17 mouse cellular contexts compared by ENCODE assay signal in the genomic region with DNA sequence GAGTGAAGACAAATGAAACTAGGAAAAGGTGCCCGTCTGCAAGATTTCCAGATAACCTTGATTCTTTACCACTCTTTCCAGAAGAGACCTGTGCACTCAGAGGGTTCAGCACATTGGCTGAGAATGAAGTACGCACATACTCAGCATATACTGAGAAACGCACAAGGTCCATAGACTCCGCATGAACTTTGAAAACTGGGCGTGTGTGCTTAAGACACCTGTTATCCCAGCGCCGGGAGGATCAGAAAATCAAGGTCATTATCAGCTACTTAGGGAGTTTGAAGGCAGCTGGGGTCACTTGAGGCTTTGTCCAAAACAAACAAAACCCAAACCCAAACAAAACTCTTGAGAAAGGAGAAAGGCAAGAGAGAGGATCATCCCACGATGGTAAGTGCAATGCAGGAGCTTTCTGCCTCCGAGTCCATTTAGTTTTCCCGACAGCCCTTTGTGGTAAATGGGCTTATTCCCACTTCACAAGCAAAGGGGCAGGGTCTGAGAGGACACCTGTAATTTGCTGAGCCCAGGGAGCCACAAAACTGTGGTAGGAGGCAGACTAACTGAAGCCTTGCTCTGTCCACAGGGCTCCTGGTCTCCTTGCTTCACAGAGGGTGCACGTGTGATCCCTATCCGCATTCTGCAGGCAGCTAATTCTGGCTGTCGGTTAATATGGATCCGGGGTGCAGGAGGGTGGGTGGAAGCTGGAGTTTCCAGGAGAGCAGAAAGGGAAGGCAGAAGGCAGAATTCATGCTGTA.
DNase-seq lines count a peak whose midpoint lies in the region; ATAC-seq and TF ChIP-seq lines count a peak whose summit lies in the region.
"Had no signal": no experiment of that assay in that cellular context is flagged by ENCODE, and none has a peak within 500 bp of the region (broad histone marks: within the 10 kb centered on the region; RNA-seq: fewer than 3 reads in every experiment).

No protein-coding gene starts in this region.

- 64% methylated on average over 14 of the region's 14 CpGs for WGBS in heart, embryonic 13.5 days
- 68% methylated on average over 14 of the region's 14 CpGs for WGBS in heart, embryonic 11.5 days (ENCODE audit: insufficient replicate concordance)
- 59% methylated on average over 14 of the region's 14 CpGs for WGBS in kidney, postnatal 0 days
- 54% methylated on average over 14 of the region's 14 CpGs for WGBS in stomach, embryonic 15.5 days

- H3K4me2 ChIP-seq in heart, embryonic 13.5 days, result no peak overlapping the region
- H3K4me2 ChIP-seq in heart, embryonic 11.5 days, result no peak overlapping the region
- no peak overlapping the region for H3K4me2 ChIP-seq in kidney, postnatal 0 days (ENCODE audit: low read length)
- H3K4me2 ChIP-seq in stomach, embryonic 15.5 days, result no peak overlapping the region
- H3K4me2 ChIP-seq: forebrain, embryonic 12.5 days; limb, embryonic 12.5 days; liver, embryonic 15.5 days had no signal

- no peak for ATAC-seq in heart, embryonic 13.5 days (ENCODE audit: extremely low read depth, insufficient number of reproducible peaks, low FRiP score, low TSS enrichment)
- no peak for ATAC-seq in heart, embryonic 11.5 days (replicated peaks; ENCODE audit: insufficient number of reproducible peaks, low FRiP score, low TSS enrichment)
- ATAC-seq in kidney, postnatal 0 days (replicated peaks; ENCODE audit: low FRiP score, low read depth), result no peak
- ATAC-seq in stomach, embryonic 15.5 days (ENCODE audit: insufficient read depth, low FRiP score, low read depth), result no peak
- ATAC-seq: hindbrain, postnatal 0 days had no signal

- H3K36me3 ChIP-seq in heart, embryonic 13.5 days, result peaks cover 41% of the 10 kb centered on the region
- H3K36me3 ChIP-seq in heart, embryonic 11.5 days (ENCODE audit: control insufficient read depth, insufficient read depth, low read length), result no peaks in the 10 kb centered on the region; the same call in 1 of the 2 replicates
- peaks cover 13% of the 10 kb centered on the region; the same call in 1 of the 2 replicates for H3K36me3 ChIP-seq in kidney, postnatal 0 days (ENCODE audit: insufficient read depth, low read length)
- peaks cover 3% of the 10 kb centered on the region; the same call in 1 of the 2 replicates for H3K36me3 ChIP-seq in stomach, embryonic 15.5 days
- H3K36me3 ChIP-seq: liver, embryonic 15.5 days had no signal

- TF ChIP-seq CTCF in kidney, postnatal 0 days (IDR thresholded peaks at IDR 0.05; ENCODE audit: low read depth), result no peak

- peak overlapping the region; percentile 98 for H3K27ac ChIP-seq in heart, embryonic 13.5 days (replicated peaks)
- no peak overlapping the region for H3K27ac ChIP-seq in heart, embryonic 11.5 days (ENCODE audit: low read depth, low read length)
- H3K27ac ChIP-seq in kidney, postnatal 0 days, result peak overlapping the region; percentile 91
- 0 out of 2 replicates have a peak overlapping the region, but pooled peaks have one; percentile 22 for H3K27ac ChIP-seq in stomach, embryonic 15.5 days
- H3K27ac ChIP-seq: forebrain, embryonic 12.5 days; hindbrain, postnatal 0 days; limb, embryonic 12.5 days; liver, embryonic 15.5 days had no signal

- H3K27me3 ChIP-seq in heart, embryonic 13.5 days (replicated peaks), result no peaks in the 10 kb centered on the region
- no peaks in the 10 kb centered on the region for H3K27me3 ChIP-seq in heart, embryonic 11.5 days (ENCODE audit: control insufficient read depth, insufficient read depth, low read length)
- H3K27me3 ChIP-seq in kidney, postnatal 0 days (ENCODE audit: insufficient read depth, low read length), result no peaks in the 10 kb centered on the region
- no peaks in the 10 kb centered on the region for H3K27me3 ChIP-seq in stomach, embryonic 15.5 days (replicated peaks)
- H3K27me3 ChIP-seq: forebrain, embryonic 12.5 days; limb, embryonic 12.5 days; liver, embryonic 15.5 days had no signal

- DNase-seq in kidney, postnatal 0 days (ENCODE audit: low spot score), result no peak
- no peak for DNase-seq in kidney, adult 9 months
- peak; percentile 15 for DNase-seq in ovary, postnatal 36 days (ENCODE audit: low spot score)
- DNase-seq in ovary, postnatal 10 days (ENCODE audit: low spot score), result no peak
- no peak for DNase-seq in left cerebral cortex, postnatal 4 days
- DNase-seq: adrenal gland, adult 8-10 months; cerebellum, adult 18-20 months; retina, postnatal 1 day; thymus, postnatal 14 days had no signal

- no peak overlapping the region for H3K4me3 ChIP-seq in heart, embryonic 13.5 days
- no peak overlapping the region for H3K4me3 ChIP-seq in heart, embryonic 11.5 days (ENCODE audit: low read depth, low read length)
- H3K4me3 ChIP-seq in kidney, postnatal 0 days (replicated peaks; ENCODE audit: low read depth, low read length), result no peak overlapping the region
- H3K4me3 ChIP-seq in stomach, embryonic 15.5 days (replicated peaks), result no peak overlapping the region
- H3K4me3 ChIP-seq: forebrain, embryonic 12.5 days; limb, embryonic 12.5 days; liver, embryonic 15.5 days; megakaryocyte, embryonic 14.5 days had no signal

- no peaks in the 10 kb centered on the region for H3K9me3 ChIP-seq in heart, embryonic 13.5 days
- no peaks in the 10 kb centered on the region for H3K9me3 ChIP-seq in heart, embryonic 11.5 days (replicated peaks; ENCODE audit: control insufficient read depth, low read length)
- no peaks in the 10 kb centered on the region for H3K9me3 ChIP-seq in kidney, postnatal 0 days (replicated peaks; ENCODE audit: low read length)
- no peaks in the 10 kb centered on the region for H3K9me3 ChIP-seq in stomach, embryonic 15.5 days
- H3K9me3 ChIP-seq: forebrain, embryonic 12.5 days; limb, embryonic 12.5 days; liver, embryonic 15.5 days; megakaryocyte, embryonic 14.5 days had no signal

- H3K9ac ChIP-seq in heart, embryonic 13.5 days, result no peak overlapping the region
- H3K9ac ChIP-seq in heart, embryonic 11.5 days (ENCODE audit: low read depth, low read length), result no peak overlapping the region
- H3K9ac ChIP-seq in kidney, postnatal 0 days (ENCODE audit: low read depth, low read length), result no peak overlapping the region
- no peak overlapping the region for H3K9ac ChIP-seq in stomach, embryonic 15.5 days
- H3K9ac ChIP-seq: forebrain, embryonic 12.5 days; limb, embryonic 12.5 days; liver, embryonic 15.5 days had no signal

- H3K4me1 ChIP-seq in heart, embryonic 13.5 days, result peaks cover 88% of the 10 kb centered on the region
- peaks cover 25% of the 10 kb centered on the region for H3K4me1 ChIP-seq in heart, embryonic 11.5 days (ENCODE audit: control insufficient read depth, insufficient read depth, low read length)
- H3K4me1 ChIP-seq in kidney, postnatal 0 days (replicated peaks; ENCODE audit: insufficient read depth, low read length), result peaks cover 22% of the 10 kb centered on the region
- peaks cover 12% of the 10 kb centered on the region for H3K4me1 ChIP-seq in stomach, embryonic 15.5 days
- H3K4me1 ChIP-seq: limb, embryonic 12.5 days; liver, embryonic 15.5 days had no signal

- intact Hi-C loops in left cerebral cortex, postnatal 4 days (cut with DNase I), result no loop called here
